Comparison of ENCODE assay signal across 16 mouse cellular contexts in the genomic region with DNA sequence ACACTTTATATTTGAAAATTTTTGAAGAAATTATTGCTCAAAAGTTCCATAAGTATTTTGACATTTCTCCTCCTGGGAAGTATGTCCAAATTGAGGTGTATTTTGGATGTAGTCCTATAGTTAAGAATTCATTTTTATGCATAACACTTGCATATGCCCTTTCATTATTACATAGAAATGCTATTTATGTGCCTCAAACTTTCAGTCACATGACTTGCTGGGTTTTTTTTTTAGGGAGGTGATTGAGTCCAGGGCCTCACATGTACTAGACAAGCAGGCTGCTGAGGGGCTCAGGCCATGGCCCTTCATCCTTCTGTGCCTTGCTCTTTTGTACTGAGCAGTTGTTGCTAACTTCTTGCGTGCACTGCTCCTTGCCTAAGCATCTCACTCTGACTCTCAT.
"Had no signal": no experiment of that assay in that cellular context is flagged by ENCODE, and none has a peak within 500 bp of the region (broad histone marks: within the 10 kb centered on the region; RNA-seq: fewer than 3 reads in every experiment).

No protein-coding gene starts in this region.

- H3K9ac ChIP-seq: neural tube, embryonic 13.5 days; neural tube, embryonic 15.5 days; stomach, embryonic 15.5 days had no signal

- H3K4me3 ChIP-seq: neural tube, embryonic 13.5 days; neural tube, embryonic 15.5 days; stomach, embryonic 15.5 days had no signal

- DNase-seq: retina, postnatal 1 day; right cerebral cortex, adult 18-20 months; right cerebral cortex, postnatal 14 days; right cerebral cortex, postnatal 25 days; right cerebral cortex, postnatal 4 days; spleen, adult 18-20 months; thymus, adult 18-20 months; thymus, adult 2 months; thymus, postnatal 14 days; thymus, postnatal 25 days; thymus, postnatal 36 days; thymus, postnatal 4 days had no signal

- H3K27ac ChIP-seq: neural tube, embryonic 13.5 days; neural tube, embryonic 15.5 days; stomach, embryonic 15.5 days; stomach, postnatal 0 days had no signal

- H3K4me2 ChIP-seq: neural tube, embryonic 13.5 days; neural tube, embryonic 15.5 days; stomach, embryonic 15.5 days had no signal

- H3K27me3 ChIP-seq: neural tube, embryonic 13.5 days; neural tube, embryonic 15.5 days; stomach, embryonic 15.5 days had no signal

- H3K4me1 ChIP-seq: neural tube, embryonic 13.5 days; neural tube, embryonic 15.5 days; stomach, embryonic 15.5 days had no signal

- H3K9me3 ChIP-seq: neural tube, embryonic 13.5 days; neural tube, embryonic 15.5 days; stomach, embryonic 15.5 days had no signal
